16 mouse cellular contexts compared by ENCODE assay signal in the genomic region with DNA sequence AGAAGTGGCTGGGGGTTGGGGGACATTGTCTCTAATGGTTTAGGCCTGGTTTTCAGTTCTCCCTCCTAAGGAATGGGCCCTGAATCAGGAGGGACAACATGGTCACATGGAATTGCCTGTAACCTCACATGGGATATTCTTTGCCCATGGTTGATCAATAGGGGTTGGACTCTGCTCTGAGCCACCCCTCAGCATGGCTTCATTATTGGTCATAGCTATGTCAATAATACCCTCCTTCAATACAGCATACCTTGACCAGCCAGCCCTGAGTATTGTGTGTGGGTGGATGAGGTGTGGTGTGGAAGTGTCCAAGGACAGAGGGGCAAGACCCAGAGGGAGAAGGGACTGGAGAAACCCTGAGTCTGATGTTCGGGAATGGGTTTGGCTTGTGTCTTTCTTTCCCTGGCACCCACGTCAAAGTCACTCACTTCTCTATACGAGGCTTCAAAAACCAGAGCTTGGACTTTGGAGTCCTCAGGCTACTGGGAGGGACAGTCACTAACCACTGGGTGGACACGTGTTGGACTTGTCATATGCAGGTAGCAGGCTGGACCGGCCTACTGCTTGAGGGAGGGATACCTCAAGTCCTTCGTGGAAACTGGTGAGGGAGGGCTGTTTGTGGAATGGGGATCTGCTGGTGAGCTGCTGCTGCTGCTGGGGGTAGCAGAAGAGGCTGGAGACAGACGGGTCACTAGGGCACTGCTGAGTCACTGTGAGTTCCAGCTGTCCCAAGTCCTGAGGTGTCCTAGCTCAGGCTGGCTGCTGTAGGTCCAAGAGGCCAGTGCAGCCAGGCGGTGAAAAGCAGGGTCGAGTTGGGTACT. TPM values are rescaled to one million over a fixed set of nuclear protein-coding genes. Genes with fewer than 3 reads are reported as not detected.
A peak's percentile ranks its signal among the peaks of the same experiment; 100 is the strongest.
DNase-seq lines count a peak whose midpoint lies in the region; ATAC-seq and TF ChIP-seq lines count a peak whose summit lies in the region.
"Had no signal": no experiment of that assay in that cellular context is flagged by ENCODE, and none has a peak within 500 bp of the region (broad histone marks: within the 10 kb centered on the region; RNA-seq: fewer than 3 reads in every experiment).

No protein-coding gene starts in this region.

- no peaks in the 10 kb centered on the region for H3K27me3 ChIP-seq in liver, adult 2 months (ENCODE audit: control insufficient read depth, insufficient read depth, low read length)
- H3K27me3 ChIP-seq in intestine, postnatal 0 days (replicated peaks; ENCODE audit: control insufficient read depth, insufficient read depth, low read length), result peaks cover 17% of the 10 kb centered on the region
- peaks cover 43% of the 10 kb centered on the region for H3K27me3 ChIP-seq in kidney, embryonic 15.5 days
- peaks cover 31% of the 10 kb centered on the region for H3K27me3 ChIP-seq in liver, postnatal 0 days (ENCODE audit: insufficient read depth, low read length)

- 24% methylated on average over 9 of the region's 9 CpGs for WGBS in liver, adult 2 months
- WGBS in intestine, postnatal 0 days, result 59% methylated on average over 9 of the region's 9 CpGs
- WGBS in kidney, embryonic 15.5 days, result 63% methylated on average over 9 of the region's 9 CpGs
- WGBS in liver, postnatal 0 days (ENCODE audit: insufficient replicate concordance), result 51% methylated on average over 9 of the region's 9 CpGs

- H3K4me3 ChIP-seq in liver, adult 2 months (ENCODE audit: insufficient read depth, low read depth, low read length), result peak overlapping the region; percentile 26
- no peak overlapping the region for H3K4me3 ChIP-seq in intestine, postnatal 0 days (ENCODE audit: low read depth, low read length)
- H3K4me3 ChIP-seq in kidney, embryonic 15.5 days (replicated peaks), result no peak overlapping the region
- no peak overlapping the region for H3K4me3 ChIP-seq in liver, postnatal 0 days (ENCODE audit: low read depth, low read length)

- peak; percentile 92 for TF ChIP-seq EP300 in liver, postnatal 0 days (IDR thresholded peaks at IDR 0.05; ENCODE audit: low read depth)

- H3K9me3 ChIP-seq in intestine, postnatal 0 days (ENCODE audit: control insufficient read depth), result no peaks in the 10 kb centered on the region
- no peaks in the 10 kb centered on the region for H3K9me3 ChIP-seq in kidney, embryonic 15.5 days (replicated peaks)
- no peaks in the 10 kb centered on the region for H3K9me3 ChIP-seq in liver, postnatal 0 days (ENCODE audit: low read length)
- H3K9me3 ChIP-seq: heart, embryonic 13.5 days; hindbrain, embryonic 13.5 days had no signal

- peak overlapping the region; percentile 70 for H3K9ac ChIP-seq in liver, adult 2 months (ENCODE audit: low read depth, low read length)
- no peak overlapping the region for H3K9ac ChIP-seq in intestine, postnatal 0 days (ENCODE audit: low read depth, low read length)
- no peak overlapping the region for H3K9ac ChIP-seq in kidney, embryonic 15.5 days
- H3K9ac ChIP-seq in liver, postnatal 0 days (replicated peaks), result peak overlapping the region; percentile 50
- H3K9ac ChIP-seq: heart, embryonic 13.5 days had no signal

- peak overlapping the region; percentile 96 for H3K27ac ChIP-seq in liver, adult 2 months (replicated peaks; ENCODE audit: insufficient read depth, low read depth, low read length)
- H3K27ac ChIP-seq in intestine, postnatal 0 days (ENCODE audit: low read depth, low read length), result peak overlapping the region; percentile 41; the same call in 1 of the 2 replicates
- H3K27ac ChIP-seq in kidney, embryonic 15.5 days, result no peak overlapping the region
- H3K27ac ChIP-seq in liver, postnatal 0 days (ENCODE audit: low read depth), result peak overlapping the region; percentile 94
- H3K27ac ChIP-seq: heart, embryonic 13.5 days; hindbrain, embryonic 13.5 days; left cerebral cortex, adult 2 months had no signal

- peak; percentile 100 for DNase-seq in liver, adult 2 months (ENCODE audit: extremely low read depth, low read depth, low spot score)
- DNase-seq in liver, result no peak
- peak; percentile 54 for DNase-seq in liver, postnatal 0 days
- no peak for DNase-seq in cerebellum, postnatal 25 days
- DNase-seq: cerebellum, adult 11-12 months; gastrocnemius, postnatal 14 days; lung, postnatal 4 days; thymus, adult 18-20 months had no signal

- no peaks in the 10 kb centered on the region for H3K36me3 ChIP-seq in liver, adult 2 months (ENCODE audit: control insufficient read depth, insufficient read depth, low read length)
- H3K36me3 ChIP-seq in intestine, postnatal 0 days (ENCODE audit: control insufficient read depth, insufficient read depth), result no peaks in the 10 kb centered on the region
- H3K36me3 ChIP-seq in kidney, embryonic 15.5 days, result no peaks in the 10 kb centered on the region
- H3K36me3 ChIP-seq in liver, postnatal 0 days (replicated peaks; ENCODE audit: insufficient read depth, low read length), result no peaks in the 10 kb centered on the region
- H3K36me3 ChIP-seq: heart, embryonic 13.5 days; hindbrain, embryonic 13.5 days had no signal

- H3K4me2 ChIP-seq in intestine, postnatal 0 days (replicated peaks; ENCODE audit: low read depth), result no peak overlapping the region
- H3K4me2 ChIP-seq in kidney, embryonic 15.5 days, result no peak overlapping the region
- H3K4me2 ChIP-seq in liver, postnatal 0 days (ENCODE audit: low read depth, low read length), result peak overlapping the region; percentile 64; the same call in 1 of the 2 replicates

- peaks cover 26% of the 10 kb centered on the region for H3K4me1 ChIP-seq in liver, adult 2 months (ENCODE audit: control insufficient read depth, insufficient read depth, low read length)
- H3K4me1 ChIP-seq in intestine, postnatal 0 days (replicated peaks; ENCODE audit: control insufficient read depth, insufficient read depth, low read length), result no peaks in the 10 kb centered on the region; the same call in 1 of the 2 replicates
- peaks cover 37% of the 10 kb centered on the region for H3K4me1 ChIP-seq in kidney, embryonic 15.5 days
- H3K4me1 ChIP-seq in liver, postnatal 0 days (ENCODE audit: insufficient read depth), result peaks cover 13% of the 10 kb centered on the region

- TF ChIP-seq CTCF in liver, adult 2 months (IDR thresholded peaks at IDR 0.05; ENCODE audit: low read depth, low read length), result no peak
- TF ChIP-seq CTCF in intestine, postnatal 0 days (IDR thresholded peaks at IDR 0.05; ENCODE audit: low read depth), result no peak
- no peak for TF ChIP-seq CTCF in liver, postnatal 0 days (IDR thresholded peaks at IDR 0.05; ENCODE audit: low read depth)

- 0 out of 2 replicates have a peak, but pooled peaks have one; percentile 32 for TF ChIP-seq POLR2A in liver, adult 2 months (IDR thresholded peaks at IDR 0.05; ENCODE audit: extremely low read depth, insufficient read depth, low read length)

- peak; percentile 73 for ATAC-seq in intestine, postnatal 0 days
- ATAC-seq in kidney, embryonic 15.5 days (replicated peaks; ENCODE audit: low FRiP score), result peak; percentile 43
- ATAC-seq in liver, postnatal 0 days, result peak; percentile 91
- no peak for ATAC-seq in megakaryocyte progenitor cell, adult 5-6 weeks (replicated peaks; ENCODE audit: poor library complexity)

- H3K79me2 ChIP-seq in liver, adult 2 months (ENCODE audit: control insufficient read depth, insufficient read depth, low read length), result no peaks in the 10 kb centered on the region

RNA-seq across cellular contexts. Expression of gene Gnat1, which starts 4.7 kb away (rescaled TPM):
- total RNA-seq in liver, adult 2 months (2014; rRNA removed), result 3.2 and 6.3 TPM in 2 replicates
- 5.5 and 7.1 TPM in 2 replicates for polyA plus RNA-seq in liver, adult 2 months (2012; rRNA removed)
- polyA plus RNA-seq in intestine, postnatal 0 days (2015; fragmentation: Nextera tagmentation; extraction: Ambion mirVana), result 1.6 and 1.9 TPM in 2 replicates
- 3.9 and 4.6 TPM in 2 replicates for polyA plus RNA-seq in kidney, embryonic 15.5 days (2015; fragmentation: Nextera tagmentation; extraction: Ambion mirVana)
- polyA plus RNA-seq in liver, postnatal 0 days (2015; fragmentation: Nextera tagmentation; extraction: Ambion mirVana), result 5.8 and 6.2 TPM in 2 replicates
- total RNA-seq in megakaryocyte progenitor cell, adult 5-6 weeks (2015), result 0.12 TPM in 1 of 2 replicates, not detected in the other
- not detected in 2 replicates for total RNA-seq in megakaryocyte progenitor cell, adult 5-6 weeks (2017)
- total RNA-seq: gastrocnemius, postnatal 14 days; layer of hippocampus, adult 18-20 months; neutrophil, adult 5-6 weeks had no signal

RNA-seq across cellular contexts. Expression of gene Slc38a3, which starts 5.5 kb away (rescaled TPM):
- 982 and 1,378 TPM in 2 replicates for total RNA-seq in liver, adult 2 months (2014; rRNA removed)
- 3,567 and 4,585 TPM in 2 replicates for polyA plus RNA-seq in liver, adult 2 months (2012; rRNA removed)
- polyA plus RNA-seq in intestine, postnatal 0 days (2015; fragmentation: Nextera tagmentation; extraction: Ambion mirVana), result 15.5 and 15.6 TPM in 2 replicates
- 7.1 and 8.1 TPM in 2 replicates for polyA plus RNA-seq in kidney, embryonic 15.5 days (2015; fragmentation: Nextera tagmentation; extraction: Ambion mirVana)
- 147 and 174 TPM in 2 replicates for polyA plus RNA-seq in liver, postnatal 0 days (2015; fragmentation: Nextera tagmentation; extraction: Ambion mirVana)
- not detected in 2 replicates for total RNA-seq in megakaryocyte progenitor cell, adult 5-6 weeks (2015)
- not detected in 2 replicates for total RNA-seq in megakaryocyte progenitor cell, adult 5-6 weeks (2017)
- total RNA-seq: neutrophil, adult 5-6 weeks had no signal

RNA-seq across cellular contexts. Expression of gene Sema3f, which starts 35.5 kb away (rescaled TPM):
- 3.5 and 4.6 TPM in 2 replicates for total RNA-seq in liver, adult 2 months (2014; rRNA removed)
- polyA plus RNA-seq in liver, adult 2 months (2012; rRNA removed), result 6.7 and 8.9 TPM in 2 replicates
- 3.9 and 4.4 TPM in 2 replicates for polyA plus RNA-seq in intestine, postnatal 0 days (2015; fragmentation: Nextera tagmentation; extraction: Ambion mirVana)
- polyA plus RNA-seq in kidney, embryonic 15.5 days (2015; fragmentation: Nextera tagmentation; extraction: Ambion mirVana), result 21.3 and 23.9 TPM in 2 replicates
- 0.76 and 1.1 TPM in 2 replicates for polyA plus RNA-seq in liver, postnatal 0 days (2015; fragmentation: Nextera tagmentation; extraction: Ambion mirVana)
- total RNA-seq in megakaryocyte progenitor cell, adult 5-6 weeks (2015), result not detected in 2 replicates
- 1.00 TPM in 1 of 2 replicates, not detected in the other for total RNA-seq in megakaryocyte progenitor cell, adult 5-6 weeks (2017)

RNA-seq across cellular contexts. Expression of gene Gnai2, which starts 39.7 kb away (rescaled TPM):
- total RNA-seq in liver, adult 2 months (2014; rRNA removed), result 31.6 and 44.8 TPM in 2 replicates
- polyA plus RNA-seq in liver, adult 2 months (2012; rRNA removed), result 117 and 122 TPM in 2 replicates
- polyA plus RNA-seq in intestine, postnatal 0 days (2015; fragmentation: Nextera tagmentation; extraction: Ambion mirVana), result 245 and 265 TPM in 2 replicates
- polyA plus RNA-seq in kidney, embryonic 15.5 days (2015; fragmentation: Nextera tagmentation; extraction: Ambion mirVana), result 403 and 424 TPM in 2 replicates
- polyA plus RNA-seq in liver, postnatal 0 days (2015; fragmentation: Nextera tagmentation; extraction: Ambion mirVana), result 146 and 159 TPM in 2 replicates
- 333 and 362 TPM in 2 replicates for total RNA-seq in megakaryocyte progenitor cell, adult 5-6 weeks (2015)
- 423 and 432 TPM in 2 replicates for total RNA-seq in megakaryocyte progenitor cell, adult 5-6 weeks (2017)

Comparison
In these comparisons a context has a peak if more than half of its experiments do, and no peak if none do; other contexts are left out.
1. DNase-seq: peak in liver, adult 2 months (single experiment) and liver, postnatal 0 days (single experiment); none in liver (single experiment) and cerebellum, postnatal 25 days (0 of 2).
2. RNA of gene Slc38a3, which starts 5.5 kb away (polyA plus RNA-seq): 3,567 to 4,585 TPM in liver, adult 2 months; 147 to 174 TPM in liver, postnatal 0 days, 15.5 to 15.6 TPM in intestine, postnatal 0 days and 7.1 to 8.1 TPM in kidney, embryonic 15.5 days; every median in the first group is over 10 times any median in the second.
3. H3K9ac ChIP-seq: peak in liver, adult 2 months (single experiment) and liver, postnatal 0 days (single experiment); none in intestine, postnatal 0 days (single experiment) and kidney, embryonic 15.5 days (single experiment).